Mouse (Mus musculus) megakaryocyte, embryonic 14.5 days (primary cell): Measurements from ENCODE around the gene Afmid. TPM values are rescaled to one million over a fixed set of nuclear protein-coding genes. Genes with fewer than 3 reads are reported as not detected.

Experiments
- H3K27me3 ChIP-seq: replicated peaks from 2 replicates; pipeline ENCODE3; 2012; ENCODE audit warnings: inconsistent platforms
- H3K36me3 ChIP-seq: replicated peaks from 2 replicates; pipeline ENCODE3; 2012; ENCODE audit warnings: low read length, inconsistent platforms, mixed read lengths
- H3K4me1 ChIP-seq: 2 replicates; pipeline ENCODE4 v1.6.1; 2012; ENCODE audit warnings: inconsistent platforms
- H3K4me3 ChIP-seq: replicated peaks from 2 replicates; pipeline ENCODE3; 2012; ENCODE audit warnings: moderate library complexity, mild to moderate bottlenecking, inconsistent platforms
- H3K9me3 ChIP-seq: 2 replicates; pipeline ENCODE4 v1.6.1; 2012; ENCODE audit warnings: inconsistent platforms
- FLI1 ChIP-seq: IDR thresholded peaks from 2 replicates; pipeline ENCODE4 v1.6.1; 2012; ENCODE audit warnings: low read length, inconsistent platforms, mixed read lengths
- GATA1 ChIP-seq: IDR thresholded peaks from 3 replicates; pipeline ENCODE4 v1.6.1; 2012; ENCODE audit warnings: mixed read lengths, low read length, inconsistent platforms, borderline replicate concordance
- polyA plus RNA-seq: library from polyadenylated mRNA; stranded (reverse); fragments of >175 nt; gene quantifications from 2 replicates; pipeline ENCODE4 v1.2.3, GENCODE M21; 2012; ENCODE audit warnings: low replicate concordance; ENCODE audit not compliant: insufficient read depth

Gene Afmid
- polyA plus RNA-seq, 1 experiment, result 1.8 TPM

DNA sequence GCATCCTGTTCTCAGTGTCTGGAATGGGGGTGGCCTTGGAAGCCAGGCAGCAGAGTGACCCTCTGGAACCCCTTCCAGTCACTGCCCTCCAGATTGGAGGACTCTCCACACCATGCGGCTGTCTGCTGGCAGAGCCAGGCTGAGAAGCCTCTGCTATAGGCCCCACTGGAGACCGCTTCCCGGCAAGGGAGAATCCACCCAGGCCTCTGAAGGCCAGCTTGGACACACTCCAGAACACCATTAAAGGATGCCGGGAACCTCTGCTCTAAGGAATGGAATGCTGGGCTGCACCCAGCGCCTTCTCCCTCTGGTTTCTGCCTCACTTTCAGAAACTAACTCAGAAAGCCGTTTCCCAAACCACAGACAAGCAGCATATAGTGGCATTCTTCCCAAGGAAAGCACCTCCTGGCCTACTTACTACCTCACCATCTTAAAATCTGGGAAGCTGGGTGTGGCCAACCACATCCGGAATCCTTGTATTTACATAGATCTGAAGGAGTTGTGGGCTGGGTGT lies 2.9 kb upstream of the Afmid start:
- H3K9me3 ChIP-seq, result no peaks in the 10 kb centered on the region
- TF ChIP-seq GATA1 (no peak), FLI1 (no peak)
- peaks cover 60% of the 10 kb centered on the region for H3K36me3 ChIP-seq
- H3K27me3 ChIP-seq, result peaks cover 23% of the 10 kb centered on the region
- no peak overlapping the region for H3K4me3 ChIP-seq
- peaks cover 60% of the 10 kb centered on the region for H3K4me1 ChIP-seq

DNA sequence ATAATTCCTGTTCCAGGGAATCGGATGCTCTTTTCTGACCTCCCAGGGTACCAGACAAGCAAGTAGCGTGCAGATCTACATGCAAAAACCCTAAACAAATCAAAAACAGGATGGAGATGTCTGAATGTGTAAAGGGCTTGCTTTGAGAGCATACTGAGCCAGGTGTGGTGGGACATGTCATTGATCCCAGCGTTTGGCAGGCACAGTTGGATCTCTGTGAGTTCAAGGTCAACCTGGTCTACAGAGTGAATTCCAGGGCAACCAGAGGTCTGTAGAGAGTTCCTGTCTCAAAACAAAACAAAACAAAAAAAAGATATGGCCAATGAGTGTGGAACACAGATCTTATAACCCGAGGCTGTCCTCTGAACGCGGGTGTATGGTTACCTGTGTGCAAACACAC lies 2.3 kb upstream of the Afmid start:
- no peak overlapping the region for H3K4me3 ChIP-seq
- peaks cover 26% of the 10 kb centered on the region for H3K27me3 ChIP-seq
- no peaks in the 10 kb centered on the region for H3K9me3 ChIP-seq
- TF ChIP-seq FLI1, result no peak
- TF ChIP-seq GATA1, result no peak
- peaks cover 67% of the 10 kb centered on the region for H3K4me1 ChIP-seq
- peaks cover 54% of the 10 kb centered on the region for H3K36me3 ChIP-seq

DNA sequence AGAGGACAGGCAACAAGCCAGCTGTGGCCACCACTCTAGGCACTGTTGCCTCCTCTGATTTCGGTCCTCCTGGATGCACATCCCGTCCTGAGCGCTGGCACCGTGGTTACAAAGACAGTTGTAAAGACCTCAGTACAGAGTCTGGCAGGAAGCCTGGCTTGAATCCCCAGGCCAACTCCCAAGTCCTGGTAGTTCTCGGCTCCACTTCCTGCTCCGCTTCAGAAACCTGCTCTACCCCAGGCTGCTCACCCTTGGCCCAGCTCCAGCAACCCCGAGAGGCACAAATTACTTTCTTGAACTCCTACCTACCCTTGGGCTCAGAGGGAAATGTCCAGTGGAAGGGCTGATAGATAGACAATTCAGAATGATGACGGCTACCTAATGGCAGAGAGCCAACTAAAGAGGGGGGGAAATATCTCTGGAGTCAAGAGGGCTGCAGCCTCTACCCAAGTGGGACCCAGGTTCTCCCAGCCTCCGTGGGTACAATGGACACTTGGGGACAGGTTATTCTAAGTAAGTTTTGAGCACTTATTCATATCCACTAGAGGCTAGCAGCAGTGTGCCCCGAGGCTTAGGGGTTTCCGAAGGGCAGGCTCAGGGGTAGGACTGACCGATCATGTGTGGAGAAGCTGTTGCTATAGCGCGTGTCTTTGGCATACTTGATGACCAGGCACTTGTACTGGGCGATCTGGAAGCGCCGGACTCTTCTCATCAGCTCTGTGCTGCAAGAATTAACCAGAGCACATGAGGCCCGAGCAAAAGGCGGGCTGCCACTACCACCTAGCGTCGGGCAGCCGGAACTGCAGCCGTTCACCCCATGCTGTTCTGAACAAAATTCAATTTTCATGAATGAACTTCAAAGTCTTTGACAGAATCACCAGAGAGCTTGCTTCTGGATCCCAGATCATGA lies 1.4 kb upstream of the Afmid start:
- H3K36me3 ChIP-seq, result peaks cover 45% of the 10 kb centered on the region
- peak overlapping the region; percentile 90 for H3K4me3 ChIP-seq
- peaks cover 76% of the 10 kb centered on the region for H3K4me1 ChIP-seq
- TF ChIP-seq GATA1 (no peak), FLI1 (no peak)
- H3K27me3 ChIP-seq, result peaks cover 26% of the 10 kb centered on the region
- no peaks in the 10 kb centered on the region for H3K9me3 ChIP-seq

DNA sequence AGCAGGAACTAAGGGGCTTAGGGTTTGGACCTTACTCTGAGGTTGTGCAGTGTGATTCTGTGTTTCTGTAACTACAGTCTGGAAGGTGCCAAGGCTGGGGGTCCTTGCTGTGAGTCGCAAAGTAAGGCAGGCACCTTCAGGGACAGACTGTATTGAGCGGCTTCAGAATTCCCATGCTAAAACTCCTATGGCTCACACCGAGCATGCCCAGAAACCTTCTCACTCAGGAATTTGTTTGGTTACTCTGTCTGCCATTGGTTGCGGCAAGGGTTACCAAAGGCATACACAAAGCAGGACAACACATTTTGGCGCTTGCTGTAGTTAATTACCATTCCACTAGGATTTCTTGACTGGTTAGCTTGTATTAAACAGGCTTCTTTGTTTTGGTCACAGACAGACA lies 440 bp downstream of the Afmid start:
- H3K36me3 ChIP-seq, result peaks cover 28% of the 10 kb centered on the region
- H3K4me1 ChIP-seq, result peaks cover 92% of the 10 kb centered on the region
- no peak overlapping the region for H3K4me3 ChIP-seq
- no peaks in the 10 kb centered on the region for H3K9me3 ChIP-seq
- peaks cover 32% of the 10 kb centered on the region for H3K27me3 ChIP-seq
- no peak for TF ChIP-seq FLI1
- TF ChIP-seq GATA1, result no peak

DNA sequence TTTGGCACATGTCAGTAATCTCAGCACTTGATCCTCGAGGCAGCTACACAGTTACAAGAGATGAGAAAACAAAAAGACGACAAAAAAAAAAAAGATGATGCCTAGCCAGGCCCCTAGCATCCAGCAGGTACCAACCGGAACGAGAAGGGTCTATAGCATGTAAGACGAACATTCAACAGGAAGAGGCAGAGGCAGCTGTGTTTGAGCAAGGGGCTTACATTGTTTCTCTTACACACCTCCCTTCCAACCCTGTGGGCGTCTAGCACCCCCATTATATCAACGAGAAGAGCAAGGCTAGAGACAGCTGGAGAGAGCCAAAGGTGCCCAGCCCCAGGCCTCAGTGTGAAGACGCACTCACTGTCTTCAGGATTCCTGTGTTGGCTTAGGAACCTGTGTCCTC lies 1.2 kb downstream of the Afmid start:
- no peaks in the 10 kb centered on the region for H3K9me3 ChIP-seq
- peaks cover 32% of the 10 kb centered on the region for H3K27me3 ChIP-seq
- no peak overlapping the region for H3K4me3 ChIP-seq
- H3K36me3 ChIP-seq, result peaks cover 20% of the 10 kb centered on the region
- H3K4me1 ChIP-seq, result peaks cover 92% of the 10 kb centered on the region
- TF ChIP-seq FLI1, result no peak
- TF ChIP-seq GATA1, result no peak

DNA sequence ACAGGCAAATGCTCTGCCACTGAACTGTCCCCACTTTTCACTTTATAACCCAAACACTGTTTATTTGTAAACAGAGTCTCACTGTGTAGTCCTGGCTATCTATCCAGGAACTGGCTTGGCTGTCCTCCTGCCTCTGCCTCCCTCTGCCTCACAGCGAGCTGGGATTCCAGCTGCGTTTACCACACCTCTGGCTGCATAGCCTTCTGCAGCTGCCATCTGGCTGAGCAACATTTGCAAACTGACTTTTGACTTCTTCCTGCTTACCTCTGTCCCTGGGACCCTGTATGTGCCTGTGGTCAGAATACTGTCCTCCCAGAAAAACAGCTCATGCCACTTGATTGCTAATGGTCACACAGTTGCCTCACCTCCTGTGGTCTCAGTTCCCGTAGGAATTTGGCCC lies 1.7 kb downstream of the Afmid start:
- no peak overlapping the region for H3K4me3 ChIP-seq
- H3K27me3 ChIP-seq, result peaks cover 32% of the 10 kb centered on the region
- peaks cover 16% of the 10 kb centered on the region for H3K36me3 ChIP-seq
- H3K4me1 ChIP-seq, result peaks cover 94% of the 10 kb centered on the region
- TF ChIP-seq FLI1 (no peak), GATA1 (no peak)
- no peaks in the 10 kb centered on the region for H3K9me3 ChIP-seq

DNA sequence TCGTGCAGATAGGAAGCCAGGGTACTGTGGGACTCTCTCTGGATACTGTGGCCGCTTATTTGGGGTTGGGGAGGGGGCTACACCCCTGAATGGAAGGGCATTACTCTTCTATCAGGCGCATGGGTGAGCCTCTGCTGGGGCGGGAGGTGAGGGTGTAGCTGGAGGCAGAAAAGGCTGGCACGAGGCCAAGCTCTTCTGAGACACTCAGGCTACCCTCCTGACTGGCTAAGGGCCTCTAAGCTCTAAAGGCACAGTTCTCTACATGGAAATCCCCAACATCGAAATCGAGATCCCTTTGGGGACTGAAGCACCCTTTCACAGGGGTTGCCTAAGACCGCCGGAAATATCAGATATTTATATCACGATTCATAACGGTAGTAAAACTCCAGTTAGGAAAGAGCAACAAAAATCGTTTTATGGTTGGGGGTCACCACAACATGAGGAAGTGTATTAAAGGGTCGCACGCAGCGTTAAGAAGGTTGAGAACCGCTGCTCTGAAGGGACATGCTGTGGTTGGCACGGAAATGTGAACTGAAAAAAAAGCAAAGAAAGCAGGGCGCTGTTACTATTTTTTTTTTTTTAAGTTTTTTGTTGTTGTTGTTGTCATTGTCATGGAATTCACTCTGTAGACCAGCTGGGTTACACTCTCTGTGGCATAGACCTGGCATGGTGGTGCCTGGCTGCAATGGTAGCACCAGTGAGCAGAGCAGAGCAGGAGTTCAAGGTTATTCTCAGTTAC lies 2.6 kb downstream of the Afmid start:
- peaks cover 6% of the 10 kb centered on the region for H3K36me3 ChIP-seq
- H3K9me3 ChIP-seq, result no peaks in the 10 kb centered on the region
- peaks cover 30% of the 10 kb centered on the region for H3K27me3 ChIP-seq
- H3K4me1 ChIP-seq, result peaks cover 93% of the 10 kb centered on the region
- peak overlapping the region; percentile 29 for H3K4me3 ChIP-seq
- no peak for TF ChIP-seq FLI1
- TF ChIP-seq GATA1, result no peak

DNA sequence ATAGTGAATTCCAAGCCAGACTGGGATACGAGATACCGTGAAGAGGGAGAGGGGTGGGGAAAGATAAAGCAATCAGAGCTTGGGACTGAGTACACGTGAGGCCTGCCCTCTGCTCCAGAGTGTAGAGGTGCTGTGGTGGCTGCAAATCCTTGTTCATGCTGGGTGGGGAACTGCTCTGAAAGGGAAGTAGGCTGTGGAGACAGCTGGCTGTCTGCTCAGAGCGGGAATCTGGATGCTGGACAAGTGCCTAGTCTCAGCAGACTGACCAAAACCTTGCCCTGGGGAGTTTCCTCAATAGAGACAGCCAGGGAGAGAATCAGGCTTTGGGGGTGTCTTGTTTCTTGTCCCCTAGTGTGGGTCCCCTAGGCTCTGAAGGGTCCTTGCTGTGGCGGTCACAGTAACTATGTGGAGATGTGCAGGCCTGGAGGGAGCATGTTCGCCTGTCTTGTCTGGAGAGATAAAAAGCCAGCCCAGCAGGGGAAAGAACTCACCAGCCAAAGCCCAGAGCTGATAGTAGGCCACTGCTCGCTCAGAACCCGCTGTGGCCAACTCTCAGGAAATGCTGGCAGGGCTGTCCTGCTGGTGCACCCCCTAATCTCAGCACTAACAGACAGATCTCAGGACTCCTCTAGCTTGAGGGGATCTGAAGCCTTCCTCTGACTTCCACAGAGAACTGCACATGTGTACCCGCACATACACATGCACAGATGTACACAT lies 3.3 kb downstream of the Afmid start:
- peaks cover 30% of the 10 kb centered on the region for H3K27me3 ChIP-seq
- no peaks in the 10 kb centered on the region for H3K9me3 ChIP-seq
- TF ChIP-seq GATA1, result no peak; the same call in 2 of the 3 replicates
- no peak for TF ChIP-seq FLI1
- no peaks in the 10 kb centered on the region for H3K36me3 ChIP-seq
- H3K4me3 ChIP-seq, result peak overlapping the region; percentile 42
- peaks cover 91% of the 10 kb centered on the region for H3K4me1 ChIP-seq

DNA sequence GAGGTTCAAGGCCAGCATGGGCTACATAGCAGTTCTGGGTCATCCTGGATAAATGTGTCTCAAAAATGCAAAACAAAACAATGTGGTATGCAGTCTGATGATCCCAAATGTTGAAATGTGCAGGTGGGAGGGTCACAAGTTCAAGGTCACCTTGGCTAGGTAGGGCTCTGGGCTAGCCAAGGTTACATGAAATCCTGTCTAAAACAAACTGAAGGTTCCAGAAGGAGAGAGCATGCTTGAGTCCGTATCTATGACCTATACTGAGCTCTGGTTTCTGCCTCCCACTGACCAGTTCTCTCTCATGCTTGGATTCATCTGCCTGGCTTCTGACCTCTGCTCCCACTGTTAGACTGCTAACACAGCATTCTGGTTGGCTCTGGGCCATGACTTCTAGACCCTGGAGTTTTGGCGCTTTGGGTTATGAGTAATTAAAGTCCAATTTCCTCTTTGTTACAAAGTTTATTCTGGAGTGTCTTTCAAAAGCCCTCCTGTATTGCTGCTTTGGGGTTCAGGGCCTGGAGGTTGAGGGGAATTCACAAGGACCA lies 4.0 kb downstream of the Afmid start:
- Histone ChIP-seq H3K4me3 (no peak overlapping the region), H3K36me3 (no peaks in the 10 kb centered on the region), H3K27me3 (peaks cover 30% of the 10 kb centered on the region), H3K9me3 (no peaks in the 10 kb centered on the region), H3K4me1 (peaks cover 91% of the 10 kb centered on the region)
- TF ChIP-seq FLI1 (no peak), GATA1 (no peak)
